In genomic region chr4:8367487-8368276, GRCm38 (mm10) we compare ENCODE assay signal across 9 mouse cellular contexts.
DNase-seq lines count a peak whose midpoint lies in the region; ATAC-seq and TF ChIP-seq lines count a peak whose summit lies in the region.
"Had no signal": no experiment of that assay in that cellular context is flagged by ENCODE, and none has a peak within 500 bp of the region (broad histone marks: within the 10 kb centered on the region; RNA-seq: fewer than 3 reads in every experiment).

No protein-coding gene starts in this region.

- no peak overlapping the region for H3K4me2 ChIP-seq in heart, postnatal 0 days (ENCODE audit: low read depth, low read length)
- H3K4me2 ChIP-seq in midbrain, embryonic 16.5 days (ENCODE audit: low read length): no peak overlapping the region
- H3K4me2 ChIP-seq: liver, embryonic 15.5 days had no signal

- TF ChIP-seq CTCF in brain, embryonic 14.5 days (IDR thresholded peaks at IDR 0.05; ENCODE audit: borderline replicate concordance, extremely low read depth, insufficient read depth, insufficient read length): peak; percentile 55; the same call in 1 of the 2 replicates
- TF ChIP-seq CTCF in heart, postnatal 0 days (IDR thresholded peaks at IDR 0.05; ENCODE audit: low read depth): peak; percentile 78

- WGBS in heart, postnatal 0 days: 57% methylated on average over 13 of the region's 13 CpGs
- 62% methylated on average over 13 of the region's 13 CpGs for WGBS in midbrain, embryonic 16.5 days

- no peaks in the 10 kb centered on the region for H3K9me3 ChIP-seq in heart, postnatal 0 days (replicated peaks; ENCODE audit: control insufficient read depth, low read length)
- no peaks in the 10 kb centered on the region for H3K9me3 ChIP-seq in midbrain, embryonic 16.5 days (replicated peaks; ENCODE audit: control insufficient read depth, low read length, poor library complexity, severe bottlenecking)
- H3K9me3 ChIP-seq: liver, embryonic 15.5 days had no signal

- no peaks in the 10 kb centered on the region for H3K4me1 ChIP-seq in heart, postnatal 0 days (ENCODE audit: control insufficient read depth, insufficient read depth)
- peaks cover 2% of the 10 kb centered on the region; the same call in 1 of the 2 replicates for H3K4me1 ChIP-seq in midbrain, embryonic 16.5 days (ENCODE audit: control insufficient read depth, insufficient read depth, low read length)
- H3K4me1 ChIP-seq: liver, embryonic 15.5 days had no signal

- intact Hi-C loops in gastrocnemius, postnatal 36 days (cut with DNase I): loop anchor here (5.0 kb wide), 2 partner anchors 180 to 380 kb away; no protein-coding TSS in a partner anchor

- no peaks in the 10 kb centered on the region for H3K27me3 ChIP-seq in heart, postnatal 0 days (ENCODE audit: control insufficient read depth, insufficient read depth, low read length)
- H3K27me3 ChIP-seq in midbrain, embryonic 16.5 days (ENCODE audit: control insufficient read depth, insufficient read depth, low read depth, low read length): no peaks in the 10 kb centered on the region
- H3K27me3 ChIP-seq: liver, embryonic 15.5 days had no signal

- no peak overlapping the region for H3K27ac ChIP-seq in heart, postnatal 0 days (ENCODE audit: low read depth)
- H3K27ac ChIP-seq in midbrain, embryonic 16.5 days (ENCODE audit: low read length): no peak overlapping the region
- H3K27ac ChIP-seq: liver, embryonic 15.5 days had no signal

- H3K36me3 ChIP-seq in heart, postnatal 0 days (replicated peaks; ENCODE audit: control insufficient read depth, insufficient read depth, low read length): no peaks in the 10 kb centered on the region
- no peaks in the 10 kb centered on the region for H3K36me3 ChIP-seq in midbrain, embryonic 16.5 days (ENCODE audit: control insufficient read depth, insufficient read depth, low read length)
- H3K36me3 ChIP-seq: liver, embryonic 15.5 days had no signal

- H3K9ac ChIP-seq in heart, postnatal 0 days (replicated peaks; ENCODE audit: low read depth, low read length): no peak overlapping the region
- H3K9ac ChIP-seq in midbrain, embryonic 16.5 days (ENCODE audit: low read depth, low read length): no peak overlapping the region
- H3K9ac ChIP-seq: liver, embryonic 15.5 days had no signal

- no peak overlapping the region for H3K4me3 ChIP-seq in heart, postnatal 0 days (ENCODE audit: low read depth, low read length)
- no peak overlapping the region for H3K4me3 ChIP-seq in midbrain, embryonic 16.5 days (ENCODE audit: low read depth, low read length)
- H3K4me3 ChIP-seq: liver, embryonic 15.5 days had no signal

- DNase-seq in gastrocnemius, adult 18-20 months (ENCODE audit: low spot score): peak; percentile 42
- DNase-seq in gastrocnemius, postnatal 36 days: no peak
- DNase-seq in B cell, adult 2 months: peak; percentile 10 to 17
- peak; percentile 88 for DNase-seq in brain, embryonic 14.5 days (ENCODE audit: low read depth)
- DNase-seq in heart, postnatal 0 days (ENCODE audit: low spot score): peak; percentile 84
- DNase-seq in kidney, postnatal 14 days: peak; percentile 62
- no peak for DNase-seq in testis, postnatal 10 days (ENCODE audit: low spot score)

- TF ChIP-seq POLR2A in brain, embryonic 14.5 days (IDR thresholded peaks at IDR 0.05; ENCODE audit: borderline replicate concordance, extremely low read depth, insufficient read depth, insufficient read length, poor library complexity, severe bottlenecking): no peak

- ATAC-seq in heart, postnatal 0 days (ENCODE audit: insufficient read depth, low read depth): no peak; the same call in 1 of the 2 replicates
- peak; percentile 83 for ATAC-seq in midbrain, embryonic 16.5 days

- no peak for TF ChIP-seq EP300 in heart, postnatal 0 days (IDR thresholded peaks at IDR 0.05; ENCODE audit: low read depth)

Comparison
In these comparisons a context has a peak if more than half of its experiments do, and no peak if none do; other contexts are left out.
1. DNase-seq: peak in gastrocnemius, adult 18-20 months (single experiment), B cell, adult 2 months (2 of 2), brain, embryonic 14.5 days (single experiment), heart, postnatal 0 days (single experiment) and kidney, postnatal 14 days (single experiment); none in gastrocnemius, postnatal 36 days (0 of 2) and testis, postnatal 10 days (single experiment).